Mouse (Mus musculus) heart, adult 8-10 months (tissue): Measurements from ENCODE around the gene Pdxdc1. TPM values are rescaled to one million over a fixed set of nuclear protein-coding genes. Genes with fewer than 3 reads are reported as not detected.
"Not testable (repeated sequence)": the region's sequence is repeated elsewhere in the genome, so short reads cannot be mapped to it uniquely, and the experiment has no call there.

Experiments
- DNase-seq: peaks from one replicate; pipeline ENCODE4 v3.0.0; 2022; ENCODE audit warnings: low spot score
- microRNA-seq: library from miRNA; unstranded; fragments of <30 nt; microRNA quantifications from one replicate; pipeline ENCODE4 v1.2.0, GENCODE M21; 2022
- total RNA-seq, 4 experiments: library from RNA; stranded (reverse); gene quantifications; 2 replicates each; pipeline ENCODE4 v1.2.4; 2022

Gene Pdxdc1
- total RNA-seq, 4 experiments from 2014 or later = 76.3 to 89.5 (median 80.4) TPM

GRCm38 (mm10) chr16:13813200-13813599 is 89.7 kb downstream of the Pdxdc1 start:
- no peak for DNase-seq

- no peak for DNase-seq
Observed at GRCm38 (mm10) chr16:13812152-13812551, 90.8 kb downstream of the Pdxdc1 start.

- no peak for DNase-seq
Observed at GRCm38 (mm10) chr16:13808410-13808809, 94.5 kb downstream of the Pdxdc1 start.

DNA sequence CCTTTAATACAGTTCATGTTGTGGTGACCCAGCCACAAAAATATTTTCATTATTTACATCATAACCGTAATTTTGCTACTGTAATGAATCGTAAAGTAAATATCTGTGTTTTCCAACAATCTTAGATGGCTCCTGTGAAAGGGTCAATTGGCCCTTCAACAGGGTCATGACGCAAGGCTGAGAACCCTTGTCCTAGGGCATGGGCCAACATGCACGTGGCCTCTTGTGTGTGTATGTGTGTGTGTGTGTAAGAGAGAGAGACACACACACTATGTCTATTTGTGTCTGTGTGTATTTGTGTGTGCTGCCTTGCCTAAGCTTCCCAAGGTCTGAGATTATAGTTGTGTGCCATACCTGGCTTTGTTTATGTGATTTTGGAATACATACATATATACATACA is 95.3 kb downstream of the Pdxdc1 start:
- DNase-seq = no peak

DNA sequence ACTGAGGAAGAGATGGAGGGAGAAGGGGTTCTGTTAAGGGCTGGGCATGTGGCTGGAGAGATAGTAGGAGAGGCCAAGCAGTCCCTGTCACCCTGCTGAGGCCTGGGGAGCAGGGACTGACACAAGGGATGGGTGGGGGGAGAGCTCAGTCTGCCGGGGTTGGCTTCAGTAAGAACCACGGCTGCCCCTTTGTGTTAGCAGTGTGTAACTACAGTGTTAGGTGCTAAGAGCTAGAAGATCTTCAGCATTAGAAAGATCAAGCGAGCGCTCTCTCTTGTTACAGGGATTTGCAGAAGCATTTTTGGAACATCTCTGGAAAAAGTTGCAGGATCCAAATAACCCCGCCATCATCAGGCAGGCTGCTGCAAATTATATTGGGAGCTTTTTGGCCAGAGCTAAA is 98.3 kb downstream of the Pdxdc1 start:
- DNase-seq = no peak

GRCm38 (mm10) chr16:13801231-13801630 is 101.7 kb downstream of the Pdxdc1 start:
- DNase-seq = no peak

GRCm38 (mm10) chr16:13796746-13797175 is 106.2 kb downstream of the Pdxdc1 start:
- no peak for DNase-seq

DNA sequence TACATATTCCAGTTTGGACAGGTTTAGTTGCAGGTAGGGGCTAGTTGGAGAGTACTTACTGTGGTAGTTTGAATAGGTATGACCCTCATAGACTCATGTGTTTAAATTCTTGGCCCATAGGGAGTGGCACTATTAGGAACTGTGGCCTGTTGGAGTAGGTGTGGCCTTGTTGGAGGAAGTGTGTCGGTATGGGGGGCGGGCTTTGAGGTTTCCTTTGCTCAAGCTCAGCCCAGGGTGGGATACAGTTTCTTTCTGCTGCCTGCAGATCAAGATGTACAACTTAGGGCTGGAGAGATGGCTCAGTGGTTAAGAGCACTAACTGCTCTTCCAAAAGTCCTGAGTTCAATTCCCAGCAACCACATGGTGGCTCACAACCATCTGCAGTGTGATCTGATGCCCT is 109.5 kb downstream of the Pdxdc1 start:
- DNase-seq = not testable (repeated sequence)

GRCm38 (mm10) chr16:13785932-13786331 is 117.0 kb downstream of the Pdxdc1 start:
- no peak for DNase-seq

Small RNA genes within 50 kb of the gene (microRNA-seq; reads per million reads assigned to microRNA genes)
- not detected for gene Gm27734

Other genes starting within 250 kb of the Pdxdc1 start
- 10 to 100 TPM in 2 of 4 experiments, 1 to 10 TPM in 2; 7.8 to 12.7 (median 9.3) TPM for gene Parn, start 235.0 kb downstream of the Pdxdc1 start, total RNA-seq
- gene Bfar, start 231.3 kb downstream of the Pdxdc1 start, total RNA-seq = 10 to 100 TPM; 41.4 to 53.6 (median 51.1) TPM
- 1 to 10 TPM; 2.2 to 3.0 (median 2.6) TPM for gene 3110001I22Rik, start 231.2 kb downstream of the Pdxdc1 start, total RNA-seq
- under 1 TPM in 1 of 4 experiments, not detected in 3; 0.60 TPM for gene Pla2g10, start 172.1 kb downstream of the Pdxdc1 start, total RNA-seq
- gene Rrn3, start 122.4 kb downstream of the Pdxdc1 start, total RNA-seq = 10 to 100 TPM; 36.6 to 41.9 (median 39.0) TPM
- 10 to 100 TPM; 42.5 to 50.4 (median 43.5) TPM for gene Ntan1, start 84.3 kb downstream of the Pdxdc1 start, total RNA-seq
- 1 to 10 TPM; 1.6 to 3.6 (median 3.3) TPM for gene Mpv17l, start within 50 bp of the Pdxdc1 start, total RNA-seq
- under 1 TPM in 2 of 4 experiments, not detected in 2; 0.19 to 0.69 TPM for gene 2900011O08Rik, start 83.5 kb upstream of the Pdxdc1 start, total RNA-seq
- not detected for gene Ifitm7, start 83.8 kb upstream of the Pdxdc1 start, total RNA-seq